Mouse (Mus musculus) hindbrain, embryonic 14.5 days (tissue): ENCODE measurements at regions not wholly inside any gene's neighbourhood (a gene's known extent, or its start where the extent isn't known, plus 50 kb on each side); places are given as distances from the start of the nearest gene placed in this dataset.

Experiments used
- ATAC-seq: fragments of 200-750 bp; cut with Nextera tagmentation; 2 replicates; pipeline ENCODE4 v1.8.0; 2017; ENCODE audit warnings: moderate number of reproducible peaks, mild to moderate bottlenecking, moderate TSS enrichment, moderate library complexity; ENCODE audit not compliant: low FRiP score
- DNase-seq: peaks from one replicate; pipeline ENCODE4 v3.0.0-alpha.2; 2015; ENCODE audit warnings: low spot score
- H3K27ac ChIP-seq: fragments of 300-500 bp; sonication (generic); 2 replicates; pipeline ENCODE4 v1.5.1; 2014; ENCODE audit warnings: mild to moderate bottlenecking, moderate library complexity
- H3K27me3 ChIP-seq: fragments of 300-500 bp; sonication (generic); 2 replicates; pipeline ENCODE4 v1.6.1; 2014; ENCODE audit warnings: mild to moderate bottlenecking, low read length, mixed read lengths; ENCODE audit not compliant: control insufficient read depth, insufficient read depth
- H3K36me3 ChIP-seq: fragments of 300-500 bp; sonication (generic); replicated peaks from 2 replicates; pipeline ENCODE4 v1.6.1; 2014; ENCODE audit not compliant: control insufficient read depth, insufficient read depth
- H3K4me1 ChIP-seq: fragments of 300-500 bp; sonication (generic); replicated peaks from 2 replicates; pipeline ENCODE4 v1.6.1; 2014; ENCODE audit warnings: antibody characterized with exemption, low read length, mixed read lengths; ENCODE audit not compliant: control insufficient read depth, insufficient read depth
- H3K4me2 ChIP-seq: fragments of 300-500 bp; sonication (generic); replicated peaks from 2 replicates; pipeline ENCODE4 v1.6.1; 2014; ENCODE audit warnings: mild to moderate bottlenecking, moderate library complexity
- H3K4me3 ChIP-seq: fragments of 300-500 bp; sonication (generic); replicated peaks from 2 replicates; pipeline ENCODE4 v1.5.1; 2014; ENCODE audit warnings: mild to moderate bottlenecking, low read length
- H3K9ac ChIP-seq: fragments of 300-500 bp; sonication (generic); 2 replicates; pipeline ENCODE4 v1.6.1; 2014
- H3K9me3 ChIP-seq: fragments of 300-500 bp; sonication (generic); 2 replicates; pipeline ENCODE4 v1.6.1; 2016; ENCODE audit warnings: low read length; ENCODE audit not compliant: control insufficient read depth
- WGBS: fragments of 180-500 bp; shearing (Covaris S2); extraction: QIAGEN DNeasy Blood & Tissue Kit; methylation state at CpG from one replicate; pipeline ENCODE4 v1.1.7; 2014; 5-methylcytosine and 5-hydroxymethylcytosine counted together

DNA sequence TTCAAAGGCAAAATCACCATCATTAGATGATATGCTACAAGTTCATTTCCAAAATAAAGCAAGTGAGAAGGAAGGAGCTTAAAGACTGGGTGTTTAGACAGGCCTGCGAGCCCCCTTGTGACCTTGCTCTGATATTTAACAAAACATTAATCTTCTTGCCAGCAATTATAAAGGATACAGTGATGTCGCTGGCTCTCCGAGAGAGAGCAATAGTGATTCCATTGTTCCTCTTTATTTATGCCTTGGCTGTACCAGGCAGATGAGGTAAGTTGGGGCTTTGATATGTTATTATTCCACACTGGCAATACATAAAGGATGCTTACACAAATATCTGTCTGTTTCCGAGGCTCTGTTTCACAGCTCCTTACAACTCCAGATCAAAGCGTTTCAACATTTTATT is 197.7 kb upstream of the Sall1 start:
- no peak overlapping the region for H3K4me2 ChIP-seq
- DNase-seq (no peak), ATAC-seq (no peak)
- H3K9ac ChIP-seq, result no peak overlapping the region
- H3K36me3 ChIP-seq, result no peaks in the 10 kb centered on the region
- H3K4me3 ChIP-seq, result no peak overlapping the region
- H3K27me3 ChIP-seq, result peaks cover 26% of the 10 kb centered on the region
- WGBS, result 19% methylated on average over 5 of the region's 5 CpGs
- H3K27ac ChIP-seq, result no peak overlapping the region
- no peaks in the 10 kb centered on the region for H3K4me1 ChIP-seq
- no peaks in the 10 kb centered on the region for H3K9me3 ChIP-seq

DNA sequence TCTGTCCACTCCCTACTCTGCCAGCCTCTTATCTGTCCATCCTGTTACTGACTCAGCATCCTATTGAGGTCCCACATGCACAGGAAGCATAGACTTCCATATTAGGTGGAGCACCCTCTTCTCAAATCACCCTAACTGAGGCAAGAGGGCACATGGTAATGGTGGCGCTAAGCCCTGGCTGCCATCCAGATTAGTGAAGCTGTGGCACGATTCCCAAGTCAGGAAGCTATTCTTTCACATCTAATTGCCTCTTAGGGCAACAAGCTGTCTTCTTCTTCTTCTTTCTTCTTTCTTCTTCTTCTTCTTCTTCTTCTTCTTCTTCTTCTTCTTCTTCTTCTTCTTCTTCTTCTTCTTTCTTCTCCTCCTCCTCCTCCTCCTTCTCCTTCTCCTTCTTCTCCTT is 195.7 kb upstream of the Sall1 start:
- Histone ChIP-seq H3K9me3 (no peaks in the 10 kb centered on the region), H3K27me3 (peaks cover 20% of the 10 kb centered on the region), H3K36me3 (no peaks in the 10 kb centered on the region), H3K4me3 (no peak overlapping the region), H3K4me1 (no peaks in the 10 kb centered on the region), H3K27ac (no peak overlapping the region), H3K9ac (no peak overlapping the region), H3K4me2 (no peak overlapping the region)
- no peak for DNase-seq
- no peak for ATAC-seq
- 59% methylated on average over 2 of the region's 2 CpGs for WGBS

DNA sequence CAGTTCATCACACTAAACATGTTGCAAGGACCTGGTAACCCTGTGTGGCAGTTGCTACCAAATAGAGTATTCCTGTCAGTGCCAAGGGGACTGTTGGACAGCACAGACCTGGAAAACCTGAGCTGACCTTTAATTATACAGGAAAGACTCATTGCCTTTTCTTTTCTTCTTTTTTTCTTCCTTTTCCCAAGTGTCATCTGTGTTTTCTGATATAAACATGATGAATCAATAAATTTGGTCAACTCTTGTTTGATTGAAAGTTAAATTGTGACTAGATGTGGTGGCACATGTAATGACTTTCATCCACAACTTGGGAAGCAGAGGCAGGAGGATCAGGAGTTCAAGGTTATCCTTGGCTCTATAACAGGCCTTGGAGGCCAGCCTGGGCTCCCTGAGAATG is 190.1 kb upstream of the Sall1 start:
- ATAC-seq (no peak), DNase-seq (no peak)
- H3K27me3 ChIP-seq, result peaks cover 3% of the 10 kb centered on the region; the same call in 1 of the 2 replicates
- H3K4me2 ChIP-seq, result no peak overlapping the region
- H3K27ac ChIP-seq, result no peak overlapping the region
- H3K36me3 ChIP-seq, result no peaks in the 10 kb centered on the region
- H3K4me1 ChIP-seq, result no peaks in the 10 kb centered on the region
- no peak overlapping the region for H3K4me3 ChIP-seq
- H3K9me3 ChIP-seq, result no peaks in the 10 kb centered on the region
- no peak overlapping the region for H3K9ac ChIP-seq

DNA sequence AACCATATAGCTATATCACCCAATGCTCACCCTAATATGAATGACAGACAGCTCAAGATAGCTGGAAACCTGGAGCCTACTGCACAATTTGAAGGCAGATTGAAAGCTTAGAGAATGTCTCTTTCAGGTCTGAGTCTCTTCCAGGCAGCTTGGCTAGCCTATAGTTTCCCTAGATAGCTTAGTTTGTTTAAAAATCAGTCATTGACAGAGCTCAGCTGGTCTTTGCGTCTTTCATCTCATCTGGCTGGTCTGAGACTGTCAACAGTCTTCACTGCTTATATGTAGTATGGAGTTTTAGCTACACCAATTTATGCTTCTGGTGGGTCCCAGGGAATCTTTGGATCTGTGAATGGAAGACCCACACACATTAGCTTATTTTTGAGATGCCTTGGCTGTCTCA is 188.4 kb upstream of the Sall1 start:
- 91% methylated on average over 1 of the region's 1 CpGs for WGBS
- Histone ChIP-seq H3K9me3 (no peaks in the 10 kb centered on the region), H3K36me3 (no peaks in the 10 kb centered on the region)

DNA sequence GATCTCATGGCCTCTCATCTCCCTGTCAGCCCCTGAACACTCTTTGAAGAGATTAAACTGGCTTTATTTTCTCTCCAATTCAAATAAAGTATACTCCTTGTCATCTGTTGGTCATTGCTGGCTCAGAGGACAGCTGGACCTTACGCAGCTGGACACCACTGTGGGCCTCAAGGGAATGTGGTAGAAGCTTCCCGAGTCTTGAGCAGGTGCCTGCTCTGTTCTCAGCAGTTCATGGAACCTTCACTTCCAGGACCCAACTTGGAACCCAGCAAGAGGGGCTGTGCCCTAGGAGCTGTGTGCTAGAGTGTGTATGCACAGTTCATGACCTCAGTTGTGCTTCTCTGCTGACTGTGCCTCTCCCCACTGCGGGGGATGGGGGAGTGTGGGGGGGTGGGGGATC is 185.2 kb upstream of the Sall1 start:
- no peak for DNase-seq
- Histone ChIP-seq H3K27ac (no peak overlapping the region), H3K4me1 (no peaks in the 10 kb centered on the region), H3K9me3 (no peaks in the 10 kb centered on the region), H3K36me3 (no peaks in the 10 kb centered on the region), H3K9ac (no peak overlapping the region), H3K27me3 (no peaks in the 10 kb centered on the region), H3K4me2 (no peak overlapping the region), H3K4me3 (no peak overlapping the region)
- ATAC-seq, result no peak
- 87% methylated on average over 3 of the region's 3 CpGs for WGBS

More for the DNA sequence above, 188.4 kb upstream of the Sall1 start:
- Histone ChIP-seq H3K9ac (no peak overlapping the region), H3K4me3 (no peak overlapping the region), H3K4me1 (no peaks in the 10 kb centered on the region), H3K27me3 (no peaks in the 10 kb centered on the region), H3K27ac (no peak overlapping the region), H3K4me2 (no peak overlapping the region)
- DNase-seq, result no peak
- no peak for ATAC-seq

DNA sequence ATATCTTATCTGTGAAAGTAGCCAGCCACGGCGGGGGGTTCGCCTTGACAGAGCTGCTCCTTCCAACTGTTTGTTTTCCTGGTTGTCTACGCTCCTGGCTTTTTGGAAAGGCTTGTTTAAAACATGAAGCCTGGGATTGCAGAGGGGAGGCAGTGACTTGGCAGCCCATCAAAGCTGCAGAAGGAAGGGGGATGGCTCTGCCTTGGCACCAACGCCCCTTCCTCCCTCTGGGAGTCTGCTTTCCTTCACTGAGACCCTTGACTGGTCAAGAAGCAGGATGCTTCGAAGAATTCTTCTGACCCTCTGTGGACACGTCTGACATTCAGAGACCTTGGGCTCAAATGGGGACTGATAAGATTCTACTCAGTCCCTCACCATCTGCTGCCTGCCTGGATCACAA is 176.9 kb upstream of the Sall1 start:
- H3K36me3 ChIP-seq, result no peaks in the 10 kb centered on the region
- H3K27me3 ChIP-seq, result no peaks in the 10 kb centered on the region
- no peaks in the 10 kb centered on the region for H3K9me3 ChIP-seq
- no peak overlapping the region for H3K4me2 ChIP-seq
- no peak for DNase-seq
- WGBS, result 65% methylated on average over 7 of the region's 7 CpGs
- H3K4me3 ChIP-seq, result no peak overlapping the region
- no peak overlapping the region for H3K27ac ChIP-seq
- no peak overlapping the region for H3K9ac ChIP-seq
- H3K4me1 ChIP-seq, result no peaks in the 10 kb centered on the region
- ATAC-seq, result no peak

DNA sequence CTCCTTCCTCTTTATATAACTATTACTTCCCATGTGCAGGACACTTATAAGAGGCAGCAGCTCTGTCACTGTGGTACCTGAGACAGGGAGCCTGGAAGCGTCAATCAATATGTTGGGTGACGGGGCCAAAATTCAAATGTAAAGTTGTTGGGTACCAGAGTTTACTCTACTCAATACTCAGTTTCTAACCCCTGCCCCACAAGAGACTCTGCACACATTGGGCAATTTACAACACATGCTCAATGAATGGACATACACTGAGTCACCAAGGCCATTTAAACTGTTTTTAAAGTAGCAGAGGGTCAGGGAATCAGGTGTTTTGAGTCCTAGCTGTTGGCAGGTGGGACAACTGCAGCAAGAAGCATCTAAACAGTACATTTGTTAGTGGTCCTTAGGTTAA is 176.4 kb upstream of the Sall1 start:
- H3K27me3 ChIP-seq, result no peaks in the 10 kb centered on the region
- 91% methylated on average over 2 of the region's 2 CpGs for WGBS
- H3K9me3 ChIP-seq, result no peaks in the 10 kb centered on the region
- H3K4me1 ChIP-seq, result no peaks in the 10 kb centered on the region
- no peak overlapping the region for H3K4me2 ChIP-seq
- no peaks in the 10 kb centered on the region for H3K36me3 ChIP-seq
- H3K4me3 ChIP-seq, result no peak overlapping the region
- DNase-seq, result no peak
- ATAC-seq, result no peak
- no peak overlapping the region for H3K27ac ChIP-seq
- H3K9ac ChIP-seq, result no peak overlapping the region

DNA sequence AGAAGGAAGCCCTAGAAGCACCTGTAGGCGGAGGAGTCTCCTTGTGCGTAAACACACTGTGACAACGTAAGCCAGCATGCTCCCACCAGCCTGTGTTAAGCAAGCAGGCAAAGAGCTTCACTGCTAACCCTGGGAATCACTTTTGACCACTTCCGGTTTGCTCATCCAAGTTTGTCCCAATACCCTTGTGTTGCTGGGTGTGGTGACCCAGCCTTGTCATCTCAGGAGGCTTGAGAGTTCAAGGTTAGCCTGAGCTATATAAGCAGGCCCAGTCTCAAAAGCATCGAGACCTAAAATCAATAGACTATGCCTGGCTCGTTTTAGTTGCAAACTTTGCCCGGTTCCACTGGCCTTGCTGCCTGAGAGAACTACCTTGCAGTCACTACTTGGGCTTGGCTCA is 175.2 kb upstream of the Sall1 start:
- H3K27ac ChIP-seq, result no peak overlapping the region

DNA sequence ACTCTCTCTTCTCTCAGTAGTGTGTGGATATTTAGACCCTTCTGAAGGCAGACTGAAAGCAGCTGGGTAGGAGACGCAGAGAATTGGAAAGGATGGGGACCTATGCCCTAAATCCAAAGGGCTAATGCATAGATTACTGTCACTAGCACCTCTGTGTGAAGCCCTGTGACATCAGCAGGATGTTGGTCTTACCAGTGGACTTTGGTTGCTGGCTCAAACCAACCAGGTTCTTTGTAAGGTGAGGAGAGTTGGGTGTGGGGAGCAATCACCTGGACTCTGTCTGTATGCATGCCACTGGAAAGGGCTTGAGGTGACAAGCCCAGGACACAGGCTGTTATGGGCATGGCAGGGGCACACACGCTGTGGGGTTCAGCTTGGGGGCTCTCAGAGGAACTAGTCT is 173.7 kb upstream of the Sall1 start:
- Histone ChIP-seq H3K27me3 (no peaks in the 10 kb centered on the region), H3K9ac (no peak overlapping the region), H3K4me3 (no peak overlapping the region), H3K36me3 (no peaks in the 10 kb centered on the region), H3K27ac (no peak overlapping the region), H3K9me3 (no peaks in the 10 kb centered on the region), H3K4me1 (no peaks in the 10 kb centered on the region), H3K4me2 (no peak overlapping the region)
- 91% methylated on average over 2 of the region's 2 CpGs for WGBS
- no peak for ATAC-seq
- no peak for DNase-seq

More for the DNA sequence above, 175.2 kb upstream of the Sall1 start:
- Histone ChIP-seq H3K4me3 (no peak overlapping the region), H3K9me3 (no peaks in the 10 kb centered on the region), H3K27me3 (no peaks in the 10 kb centered on the region), H3K4me2 (no peak overlapping the region), H3K4me1 (no peaks in the 10 kb centered on the region), H3K9ac (no peak overlapping the region), H3K36me3 (no peaks in the 10 kb centered on the region)
- DNase-seq (no peak), ATAC-seq (no peak)
- WGBS, result 93% methylated on average over 7 of the region's 7 CpGs

DNA sequence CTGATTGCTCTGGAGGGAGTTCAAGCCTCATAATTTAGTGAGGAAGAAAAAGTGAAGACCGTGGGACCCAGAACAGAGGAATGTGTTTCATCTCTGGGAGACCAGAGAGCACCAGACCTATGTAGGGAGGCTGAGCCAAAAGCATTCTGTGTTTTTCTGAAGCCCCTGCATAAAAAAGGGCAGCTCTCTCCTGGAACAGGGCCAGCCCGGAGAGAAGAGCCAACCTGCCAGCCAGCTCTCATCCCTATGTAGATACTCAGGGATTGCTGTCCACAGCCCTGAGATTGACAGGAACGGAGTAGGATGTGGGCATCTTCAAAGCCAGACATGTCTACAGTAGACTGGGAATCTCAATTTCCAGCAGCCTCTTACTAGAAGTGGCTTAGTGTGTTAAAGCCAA is 168.0 kb upstream of the Sall1 start:
- Histone ChIP-seq H3K4me1 (no peaks in the 10 kb centered on the region), H3K27me3 (no peaks in the 10 kb centered on the region), H3K4me2 (no peak overlapping the region), H3K9ac (no peak overlapping the region), H3K36me3 (no peaks in the 10 kb centered on the region), H3K9me3 (no peaks in the 10 kb centered on the region), H3K27ac (no peak overlapping the region), H3K4me3 (no peak overlapping the region)
- no peak for ATAC-seq
- DNase-seq, result no peak
- WGBS, result 89% methylated on average over 3 of the region's 3 CpGs
